Mouse (Mus musculus) splenic B cell, adult 2 months (primary cell): ENCODE measurements around the gene Gm21366.
"Not testable (repeated sequence)": the region's sequence is repeated elsewhere in the genome, so short reads cannot be mapped to it uniquely, and the experiment has no call there.

Source experiments
- DNase-seq: peaks from one replicate; pipeline ENCODE4 v3.0.0-alpha.2; 2011; ENCODE audit warnings: low read depth, low spot score
- H3K27me3 ChIP-seq: 2 replicates; pipeline ENCODE4 v1.6.1; 2012; ENCODE audit warnings: mild to moderate bottlenecking, low read length, moderate library complexity, mixed read lengths; ENCODE audit not compliant: control insufficient read depth, poor library complexity, insufficient read depth, severe bottlenecking
- H3K36me3 ChIP-seq: 2 replicates; pipeline ENCODE4 v1.6.1; 2012; ENCODE audit warnings: mild to moderate bottlenecking, low read length, moderate library complexity, mixed read lengths; ENCODE audit not compliant: control insufficient read depth, poor library complexity, insufficient read depth, severe bottlenecking

The Gm21366 gene

DNA sequence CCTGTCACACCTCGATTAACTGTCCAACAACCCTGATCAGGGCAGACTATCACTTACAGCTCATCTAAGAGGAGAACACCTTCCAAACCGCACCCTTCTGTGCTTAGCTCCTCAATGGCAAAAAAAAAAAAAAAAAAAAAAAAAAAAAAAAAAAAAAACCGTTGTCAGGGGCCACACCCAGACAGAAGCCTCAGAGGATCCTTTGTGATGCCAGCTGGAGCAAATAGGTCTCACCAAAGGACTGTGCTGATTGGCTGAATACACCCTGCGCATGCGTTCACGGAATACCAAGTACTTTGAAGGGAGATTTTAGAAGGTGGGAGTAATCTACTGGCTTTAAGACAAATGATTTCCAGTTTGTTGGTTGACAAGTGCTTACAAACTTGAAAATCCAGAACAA is at the start of gene Gm21366:
Gene Gm21366 (minus strand): TSS at position 101 of the 400 bp plus-strand sequence.
- not testable (repeated sequence) for H3K36me3 ChIP-seq, H3K27me3 ChIP-seq, DNase-seq
